Mouse (Mus musculus) left cerebral cortex, postnatal 10 days (tissue): ENCODE measurements around the gene Cfdp1. TPM values are rescaled to one million over a fixed set of nuclear protein-coding genes. Genes with fewer than 3 reads are reported as not detected.
"Not testable (repeated sequence)": the region's sequence is repeated elsewhere in the genome, so short reads cannot be mapped to it uniquely, and the experiment has no call there.

ENCODE experiments used
- DNase-seq, 2 experiments: peaks; one replicate each; pipeline ENCODE4 v3.0.0; 2021 to 2022; ENCODE audit warnings: low spot score in 2 of 2, mixed read lengths in 1 of 2; ENCODE audit errors: extremely low spot score in 1 of 2
- intact Hi-C: fragments of 180-260 bp; cut with DNase I; formaldehyde crosslinking; loops from one replicate; pipeline ENCODE4 v1.15.1; 2025
- total RNA-seq, 2 experiments: library from RNA; stranded (reverse); gene quantifications; 2 replicates each; pipeline ENCODE4 v1.2.3; 2021

The Cfdp1 gene
- total RNA-seq, 2 experiments from 2014 or later = 90.6 to 94.9 TPM

DNA sequence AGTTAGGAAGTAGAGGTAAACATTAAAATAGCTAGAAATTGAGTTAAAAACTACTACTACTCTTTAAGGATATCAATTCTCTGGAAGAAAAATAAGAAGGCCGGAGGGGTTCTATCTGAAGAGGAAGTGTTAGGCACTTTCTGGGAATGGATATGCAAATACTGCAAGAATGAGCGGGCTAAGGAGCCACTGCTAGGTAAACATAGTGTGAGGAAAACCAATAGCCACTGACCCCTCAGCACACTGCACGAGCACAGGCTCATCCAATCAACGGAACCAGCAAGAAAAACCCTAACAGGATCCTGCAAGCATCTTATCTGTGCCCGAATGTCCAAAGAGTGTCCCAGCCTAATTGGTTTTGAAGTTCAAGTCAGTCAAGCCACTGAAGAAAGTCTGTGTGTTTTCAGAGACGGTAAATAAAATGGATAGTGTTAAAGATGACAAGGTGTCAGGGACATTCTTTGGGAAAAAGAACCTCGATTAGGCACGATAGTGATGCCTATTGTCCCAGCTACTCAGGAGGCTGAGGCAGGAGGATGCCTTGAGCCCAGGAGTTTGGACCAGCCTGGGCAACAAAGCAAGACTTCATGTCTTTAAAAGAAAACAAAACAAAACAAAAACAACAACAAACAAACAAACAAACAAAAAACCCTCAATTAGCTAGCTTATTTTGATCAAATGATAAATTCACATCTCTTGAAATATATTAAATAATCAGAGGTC is 11.2 kb upstream of the Cfdp1 start:
- DNase-seq = no peak
- intact Hi-C loops = no loop called here

DNA sequence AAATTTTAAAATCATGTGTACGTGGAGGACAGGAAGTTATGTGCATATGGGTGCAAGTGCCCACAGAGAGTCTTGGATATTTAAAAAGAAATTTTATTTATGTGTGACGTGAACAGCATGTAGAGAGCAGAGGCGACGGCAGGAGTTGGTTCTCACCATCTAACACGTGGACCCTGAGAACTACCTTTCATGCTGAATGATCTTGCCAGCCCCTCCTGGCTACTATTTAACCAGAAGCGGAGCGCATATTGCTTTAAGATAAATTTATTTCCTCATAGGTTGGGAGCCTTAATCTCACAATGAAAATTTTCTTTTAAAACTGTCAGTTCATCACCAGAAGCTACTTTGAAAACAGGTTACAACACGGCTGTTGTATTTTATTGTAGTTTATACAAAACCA is 10.6 kb upstream of the Cfdp1 start:
- intact Hi-C loops = no loop called here
- no peak for DNase-seq

DNA sequence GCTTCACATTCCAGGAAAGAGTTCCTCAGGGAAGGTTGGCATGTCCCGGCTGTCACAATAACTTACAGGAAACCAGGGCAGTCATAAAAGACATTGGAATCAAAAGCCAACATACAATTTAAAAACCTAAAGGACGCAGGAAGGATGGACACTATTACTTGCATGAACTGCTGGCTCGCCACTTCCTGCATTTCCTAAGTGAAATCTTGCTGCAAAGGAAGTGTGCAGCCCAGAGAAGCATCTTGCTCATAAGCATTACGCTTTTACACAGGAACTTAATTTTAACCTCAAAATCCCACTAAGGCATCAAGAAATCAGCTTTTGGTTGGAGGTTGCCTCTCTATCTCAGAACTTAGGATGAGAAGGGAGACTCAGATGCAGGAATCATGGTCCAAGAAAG is 9.2 kb upstream of the Cfdp1 start:
- DNase-seq = no peak
- intact Hi-C loops = no loop called here

DNA sequence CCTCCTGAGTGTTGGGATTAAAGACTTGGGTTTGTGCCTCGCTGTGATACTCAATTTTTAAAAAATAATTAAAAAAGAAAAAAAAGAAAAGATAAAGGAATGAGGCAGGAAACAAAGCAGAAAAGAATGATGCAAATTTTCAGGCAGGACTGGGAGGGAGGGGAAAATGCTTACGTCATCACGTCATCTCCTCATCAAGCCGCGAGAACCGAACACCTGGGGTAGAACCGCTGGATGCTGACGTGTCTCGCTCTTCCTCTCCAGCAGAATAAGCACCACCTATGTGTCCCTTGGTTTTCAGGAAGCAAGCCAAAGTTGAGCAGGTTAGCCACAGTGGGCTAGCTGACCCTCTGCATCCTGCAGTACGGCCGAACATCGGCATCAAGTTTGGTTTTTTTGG is 1.9 kb upstream of the Cfdp1 start:
- intact Hi-C loops = no loop called here
- DNase-seq = no peak

DNA sequence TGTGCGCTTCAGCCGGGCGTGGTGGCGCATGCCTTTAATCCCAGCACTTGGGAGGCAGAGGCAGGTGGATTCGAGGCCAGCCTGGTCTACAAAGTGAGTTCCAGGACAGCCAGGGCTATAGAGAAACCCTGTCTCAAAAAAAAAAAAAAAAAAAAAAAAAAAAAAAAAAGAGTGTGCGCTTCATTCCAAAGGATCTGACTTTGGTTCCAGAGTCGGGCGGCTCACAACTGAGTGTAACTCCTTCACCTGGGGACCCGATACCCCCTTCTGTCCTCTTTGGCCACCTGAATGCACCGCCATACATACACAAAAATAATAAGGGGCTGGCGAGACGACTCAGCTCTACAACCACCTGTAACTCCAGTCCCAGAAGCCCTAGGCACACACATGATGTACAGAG is 872 bp downstream of the Cfdp1 start:
- intact Hi-C loops, DNase-seq: not testable (repeated sequence)

- no peak for DNase-seq
- intact Hi-C loops = no loop called here
These were observed 7.3 kb downstream of the Cfdp1 start for GRCm38 (mm10) chr8:111846746-111847145.

DNA sequence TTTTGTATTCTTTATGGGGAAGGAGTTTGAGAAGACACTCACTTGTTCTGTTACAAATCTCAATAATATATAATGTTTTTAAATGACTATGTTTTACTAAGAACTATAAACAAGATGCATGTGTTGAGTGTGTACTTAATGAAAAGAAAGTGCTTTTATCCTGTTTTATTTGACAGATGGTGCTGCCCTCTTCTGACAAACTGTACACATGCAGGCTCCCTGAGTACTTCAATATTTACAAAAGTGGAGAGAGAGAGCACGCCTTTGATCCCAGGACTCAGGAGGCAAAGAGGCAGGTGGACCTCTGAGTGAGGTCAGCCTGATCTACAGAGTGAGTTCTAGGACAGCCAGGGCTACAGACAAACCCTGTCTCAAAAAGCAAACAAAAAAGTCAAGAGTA is 18.6 kb downstream of the Cfdp1 start:
- intact Hi-C loops = no loop called here
- DNase-seq = no peak

- intact Hi-C loops = no loop called here
- no peak for DNase-seq
These were observed 20.1 kb downstream of the Cfdp1 start for GRCm38 (mm10) chr8:111834011-111834410.

GRCm38 (mm10) chr8:111832983-111833382 is 21.1 kb downstream of the Cfdp1 start:
- intact Hi-C loops = no loop called here
- DNase-seq = no peak

DNA sequence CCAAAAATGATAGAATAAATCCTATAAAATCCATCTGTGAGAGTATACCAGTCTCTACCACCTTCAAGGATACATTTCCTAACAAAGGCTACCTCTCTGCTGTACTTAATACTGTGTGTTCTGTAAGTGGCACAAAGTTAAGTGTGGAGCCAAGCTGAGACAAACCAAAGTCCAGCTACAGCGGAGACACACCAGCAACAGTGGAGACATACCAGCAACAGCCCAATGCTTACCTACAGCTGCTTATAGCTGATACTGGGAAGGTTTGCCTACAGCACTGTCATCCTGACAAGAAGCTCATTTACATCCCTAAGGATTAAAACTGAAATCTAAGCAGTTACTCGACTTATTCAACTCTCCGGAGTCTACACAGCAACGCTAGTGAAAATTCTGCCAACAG is 22.1 kb downstream of the Cfdp1 start:
- DNase-seq = no peak
- intact Hi-C loops = no loop called here

DNA sequence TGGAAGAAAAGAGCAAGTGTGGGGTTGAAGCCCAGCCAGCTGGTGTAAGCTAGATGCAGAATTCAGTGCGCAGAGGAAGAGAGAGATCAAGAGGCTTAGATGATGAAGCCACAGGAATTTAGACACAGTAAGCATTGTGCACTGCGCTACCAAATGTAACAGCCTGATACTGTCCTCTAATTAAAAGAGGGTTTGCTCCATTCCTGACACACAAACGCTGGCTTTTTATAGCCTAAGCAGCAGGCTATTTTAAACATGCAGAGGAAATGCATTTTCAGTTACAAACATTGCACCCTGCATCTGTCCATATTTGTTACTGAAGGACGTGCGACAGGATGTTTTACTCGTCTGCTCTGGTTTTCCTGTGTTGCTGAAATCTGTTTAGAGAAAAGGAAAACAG is 25.5 kb downstream of the Cfdp1 start:
- intact Hi-C loops = loop anchor here (5.0 kb wide), 1 partner anchor 151 kb away; no protein-coding TSS in a partner anchor
- no peak for DNase-seq

- intact Hi-C loops = loop anchor here (5.0 kb wide), 1 partner anchor 148 kb away; no protein-coding TSS in a partner anchor
These were observed 28.9 kb downstream of the Cfdp1 start for GRCm38 (mm10) chr8:111825219-111825618.

DNA sequence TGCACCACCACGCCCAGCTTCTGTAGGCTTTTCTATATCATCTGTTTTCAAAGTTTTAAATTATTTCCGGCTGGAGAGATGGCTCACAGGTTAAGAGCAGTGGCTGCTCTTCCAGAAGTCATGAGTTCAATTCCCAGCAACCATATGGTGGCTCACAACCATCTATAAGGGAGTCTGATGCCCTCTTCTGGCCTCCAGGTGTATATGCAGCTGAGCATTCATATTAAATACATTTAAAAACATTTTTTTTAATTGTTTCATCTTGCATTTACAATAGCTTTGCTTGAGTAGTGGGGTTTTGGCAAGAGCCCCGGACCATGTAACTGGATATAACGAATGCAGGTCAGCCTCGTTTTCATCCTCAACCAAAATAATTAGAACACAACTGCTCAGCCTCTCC is 29.8 kb downstream of the Cfdp1 start:
- intact Hi-C loops = no loop called here
- DNase-seq = no peak

More at GRCm38 (mm10) chr8:111825219-111825618, 28.9 kb downstream of the Cfdp1 start:
- peak in 1 of 2 experiments; percentile 39 for DNase-seq

- intact Hi-C loops = no loop called here
- DNase-seq = no peak
These were observed 32.9 kb downstream of the Cfdp1 start for GRCm38 (mm10) chr8:111821199-111821598.

DNA sequence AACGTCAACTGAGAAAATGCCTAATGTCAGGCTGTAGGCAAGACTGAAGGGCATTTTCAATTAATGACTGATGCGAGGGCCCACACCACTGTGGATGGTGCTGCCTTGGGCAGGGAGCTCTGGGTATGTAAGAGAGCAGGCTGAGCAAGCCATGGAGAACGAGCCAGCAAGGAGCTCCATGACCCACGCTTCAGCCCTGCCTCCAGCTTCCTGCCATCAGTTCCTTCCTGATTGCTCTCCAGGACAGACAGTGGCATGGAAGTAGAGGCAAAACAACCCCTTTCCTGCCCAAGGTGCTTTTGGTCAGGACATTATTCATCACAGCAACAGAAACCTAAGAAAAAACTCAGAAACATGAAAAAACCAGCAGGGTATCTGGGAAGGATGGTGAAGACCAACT is 33.4 kb downstream of the Cfdp1 start:
- intact Hi-C loops = no loop called here
- DNase-seq = no peak

DNA sequence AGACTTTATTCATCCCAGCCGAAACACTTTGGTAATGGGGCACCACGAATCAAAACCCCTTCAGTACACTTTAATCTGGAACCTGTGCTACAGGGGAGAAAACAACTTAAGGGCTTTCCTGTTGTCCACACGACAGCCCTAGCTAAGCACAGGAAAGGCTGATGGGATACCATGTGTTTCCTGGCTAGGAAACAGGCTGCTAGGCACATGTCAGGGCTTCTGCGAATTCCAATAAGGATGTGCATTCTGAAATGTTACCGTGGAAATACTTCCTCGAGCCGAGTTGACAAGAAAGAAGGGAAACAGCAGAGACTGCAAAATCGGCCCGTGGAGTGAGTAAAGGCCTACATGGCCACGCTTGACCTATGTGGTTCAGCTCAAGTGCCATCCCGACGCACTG is 34.1 kb downstream of the Cfdp1 start:
- no peak for DNase-seq
- intact Hi-C loops = no loop called here

DNA sequence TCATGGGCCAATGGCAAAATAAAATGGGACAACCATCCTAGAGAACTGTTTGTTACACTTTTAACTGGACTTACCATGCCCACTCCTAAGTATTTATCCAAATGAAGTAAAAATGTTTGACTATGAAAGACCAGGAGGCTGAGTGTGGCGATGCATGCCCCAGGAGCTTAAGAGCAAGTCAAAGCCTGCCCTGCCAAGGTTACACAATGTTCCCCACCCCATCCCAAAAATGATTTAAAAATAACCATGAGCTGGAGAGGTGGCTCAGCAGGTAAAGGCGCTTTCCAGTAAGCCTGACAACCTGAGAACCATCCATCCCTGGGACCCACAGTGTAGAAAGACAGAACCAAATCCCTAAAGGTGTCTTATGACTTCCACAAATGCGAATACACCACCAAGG is 35.5 kb downstream of the Cfdp1 start:
- intact Hi-C loops = no loop called here
- no peak for DNase-seq

- DNase-seq = no peak
- intact Hi-C loops = no loop called here
These were observed 39.0 kb downstream of the Cfdp1 start for GRCm38 (mm10) chr8:111815078-111815477.

- intact Hi-C loops = no loop called here
- no peak for DNase-seq
These were observed 40.3 kb downstream of the Cfdp1 start for GRCm38 (mm10) chr8:111813818-111814217.

- DNase-seq = no peak
- intact Hi-C loops = no loop called here
These were observed 41.3 kb downstream of the Cfdp1 start for GRCm38 (mm10) chr8:111812835-111813234.
